Mouse (Mus musculus) layer of hippocampus, adult 9-11 months (tissue): ENCODE measurements around the gene Gm11567.
"Not testable (repeated sequence)": the region's sequence is repeated elsewhere in the genome, so short reads cannot be mapped to it uniquely, and the experiment has no call there.

Experiments used
- DNase-seq: peaks from one replicate; pipeline ENCODE4 v3.0.0; 2022

Gene Gm11567

DNA sequence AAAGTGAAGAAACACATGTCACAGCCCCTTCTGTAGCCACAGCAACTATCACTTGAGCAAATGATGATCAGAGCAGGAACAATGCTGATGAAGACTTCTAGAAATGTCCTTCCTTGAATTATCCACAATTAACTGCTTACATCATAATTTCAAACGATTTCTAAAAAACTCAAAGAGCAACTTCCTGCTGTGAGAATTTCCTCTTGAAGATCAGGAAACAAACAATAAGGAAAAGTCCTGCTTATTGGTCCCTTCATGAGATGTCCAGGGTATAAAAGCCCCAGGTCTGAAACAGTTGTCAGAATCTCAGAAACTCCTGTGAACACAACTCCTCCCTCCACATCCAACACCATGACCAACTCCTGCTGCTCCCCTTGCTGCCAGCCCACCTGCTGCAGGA, at the start of gene Gm11567:
Gene Gm11567, plus strand, starts transcription at position 301 of the 400 bp plus-strand sequence.
- not testable (repeated sequence) for DNase-seq

- no peak for DNase-seq
Measured at GRCm38 (mm10) chr11:99837966-99838365, 41.0 kb upstream of the Gm11567 start, which contains the start of gene 2300003K06Rik. 2300003K06Rik (minus strand) TSS chr11:99838066.

DNA sequence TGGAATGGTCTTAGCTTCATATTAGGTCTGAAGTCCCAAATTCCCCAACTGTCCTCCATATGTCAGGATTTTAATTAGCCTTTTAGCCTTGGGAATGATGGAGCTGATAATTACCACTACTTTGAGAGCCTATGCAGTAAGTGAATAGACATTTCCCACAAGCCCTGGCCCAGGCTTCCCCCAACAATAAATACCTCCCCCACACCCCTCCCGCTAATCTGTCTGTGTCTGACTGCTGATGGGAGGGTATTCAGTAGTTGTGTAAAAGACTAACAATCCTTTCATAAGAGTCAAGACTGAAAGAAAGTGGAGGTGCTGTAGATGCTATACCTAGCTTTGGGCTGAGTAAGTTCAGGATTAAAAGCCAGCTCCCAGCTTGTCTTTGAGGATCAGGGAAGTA, 36.8 kb upstream of the Gm11567 start:
- DNase-seq, result no peak

DNA sequence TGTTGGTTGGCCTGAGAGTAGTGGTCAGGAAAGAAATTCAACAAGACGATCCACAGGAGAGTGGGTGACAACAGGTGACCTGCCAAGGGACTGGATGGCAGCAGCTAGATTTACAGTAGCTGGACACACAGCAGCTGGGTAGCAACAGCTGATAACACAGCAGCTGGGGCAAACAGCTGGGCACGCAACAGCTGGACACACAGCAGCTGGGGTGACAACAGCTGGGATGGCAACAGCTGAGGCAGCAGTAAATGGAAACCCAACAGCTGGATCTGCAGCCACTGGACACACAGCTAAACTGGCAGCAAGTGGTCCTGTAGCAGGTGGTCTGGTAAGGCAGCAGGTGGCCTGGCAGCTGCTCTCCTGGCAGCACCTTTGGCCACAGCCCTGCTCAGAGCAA, 32.2 kb upstream of the Gm11567 start:
- no peak for DNase-seq

GRCm38 (mm10) chr11:99851508-99851907, 27.5 kb upstream of the Gm11567 start, which contains the start of gene Krtap4-16:
Krtap4-16 (minus strand) TSS chr11:99851608.
- DNase-seq, result no peak

DNA sequence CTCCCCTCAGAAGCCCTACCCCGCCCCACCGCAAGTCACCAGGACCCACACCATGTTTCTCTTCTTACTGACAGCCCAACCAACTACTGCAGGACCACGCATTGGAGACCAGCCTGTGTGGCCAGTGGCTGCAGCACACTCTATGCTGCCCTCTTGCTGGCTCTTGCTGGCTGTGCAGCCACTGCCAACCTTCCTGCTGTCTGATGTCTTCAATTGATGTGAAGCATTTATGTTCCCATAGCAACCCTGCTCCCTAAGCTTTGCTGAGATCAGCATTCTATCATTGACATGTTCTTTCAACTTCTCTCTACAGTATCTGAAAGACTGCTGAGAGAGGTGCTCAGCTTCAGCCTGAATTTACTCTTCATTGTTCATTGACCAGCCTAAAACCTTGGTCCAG, 24.9 kb upstream of the Gm11567 start:
- peak; percentile 2 for DNase-seq

DNA sequence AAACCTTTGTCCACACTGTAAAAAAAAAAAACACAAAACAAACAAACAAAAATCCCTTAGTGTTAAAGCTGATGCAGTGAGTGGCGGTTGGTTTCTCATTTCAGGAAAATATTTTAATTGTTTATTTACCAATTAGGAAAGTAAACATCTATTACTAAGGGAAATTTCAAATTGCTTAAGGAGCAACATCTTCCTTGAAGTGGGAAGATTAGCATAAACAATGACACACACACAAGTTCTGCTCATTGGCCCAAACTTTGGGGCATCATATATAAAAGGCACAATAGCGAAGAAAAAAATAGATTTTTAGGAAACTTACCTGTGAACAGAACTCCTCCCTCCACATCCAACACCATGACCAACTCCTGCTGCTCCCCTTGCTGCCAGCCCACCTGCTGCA, 21.4 kb upstream of the Gm11567 start, which contains the start of gene Gm11568:
Gene Gm11568, plus strand, starts transcription at position 301 of the 400 bp plus-strand sequence.
- no peak for DNase-seq

DNA sequence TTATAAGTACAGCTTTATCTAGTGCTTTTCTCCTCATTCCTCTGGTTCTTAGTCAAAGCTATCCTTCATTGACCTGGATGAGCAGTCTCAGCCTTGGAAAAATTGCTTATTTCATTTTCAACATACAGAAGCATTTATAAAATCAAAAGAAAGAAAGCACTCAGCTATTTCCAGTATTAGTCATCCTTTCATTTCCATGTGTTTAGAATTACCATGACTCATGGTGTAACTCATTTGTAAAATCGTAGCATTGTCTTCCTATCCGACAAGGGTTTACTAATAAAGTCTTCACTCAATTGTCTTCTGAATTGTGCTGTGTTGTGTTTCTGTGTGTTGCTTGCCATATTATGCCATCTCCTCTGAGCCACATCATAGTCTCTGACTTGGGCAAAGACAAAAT, 20.2 kb upstream of the Gm11567 start:
- DNase-seq, result no peak

DNA sequence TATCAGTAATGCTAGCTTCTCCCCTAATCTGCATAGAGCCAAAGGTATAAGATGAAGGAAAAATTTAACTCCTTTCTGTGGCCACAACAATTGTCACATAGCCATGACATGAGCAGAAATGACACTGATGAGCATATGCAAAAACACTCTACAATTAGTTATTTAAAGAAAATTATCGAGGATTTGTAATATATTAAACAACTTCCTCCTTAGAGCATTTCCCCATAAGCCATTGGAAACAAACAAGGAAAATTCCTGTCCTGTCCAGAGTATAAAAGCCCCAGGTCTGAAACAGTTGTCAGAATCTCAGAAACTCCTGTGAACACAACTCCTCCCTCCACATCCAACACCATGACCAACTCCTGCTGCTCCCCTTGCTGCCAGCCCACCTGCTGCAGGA, 14.8 kb upstream of the Gm11567 start, which contains the start of gene Gm11559:
Gene Gm11559, plus strand, starts transcription at position 301 of the 400 bp plus-strand sequence.
- not testable (repeated sequence) for DNase-seq

DNA sequence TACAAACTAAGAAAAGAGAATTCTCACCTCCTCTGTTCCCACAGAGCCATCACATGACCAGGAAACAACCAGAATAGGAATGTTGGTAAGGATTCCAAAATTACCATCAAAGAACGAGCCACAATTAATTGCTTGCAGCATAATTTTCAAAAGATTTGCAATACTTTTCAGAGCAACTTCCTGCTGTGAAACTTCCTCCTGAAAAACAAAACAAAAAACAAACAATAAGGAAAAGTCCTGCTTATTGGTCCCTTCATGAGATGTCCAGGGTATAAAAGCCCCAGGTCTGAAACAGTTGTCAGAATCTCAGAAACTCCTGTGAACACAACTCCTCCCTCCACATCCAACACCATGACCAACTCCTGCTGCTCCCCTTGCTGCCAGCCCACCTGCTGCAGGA, 5.9 kb upstream of the Gm11567 start, which contains the start of gene Krtap9-1:
Gene Krtap9-1, plus strand, starts transcription at position 301 of the 400 bp plus-strand sequence.
- DNase-seq, result not testable (repeated sequence)

GRCm38 (mm10) chr11:99907620-99908019, 28.6 kb downstream of the Gm11567 start, which contains the start of gene Krtap31-1:
Krtap31-1 (plus strand) TSS chr11:99907920.
- DNase-seq, result no peak

GRCm38 (mm10) chr11:99914451-99914850, 35.5 kb downstream of the Gm11567 start, which contains the start of gene Gm11565:
Gm11565 (plus strand) TSS chr11:99914751.
- DNase-seq, result no peak
